Mouse (Mus musculus): ENCODE data around the gene Stkld1.
A peak's percentile ranks its signal among the peaks of the same experiment; 100 is the strongest.

Stkld1 gene

GRCm38 (mm10) chr2:26915927-26916728, 17.7 kb upstream of the Stkld1 start, which contains the start of the genes Surf2 and Surf1:
TSS of gene Surf2 (plus strand) at chr2:26916367.
TSS of gene Surf1 (minus strand) at chr2:26916530.
- DNase-seq = peak; percentile 49 to 68

- no peak for DNase-seq
Observed at GRCm38 (mm10) chr2:26916738-26917137, 17.1 kb upstream of the Stkld1 start.

DNA sequence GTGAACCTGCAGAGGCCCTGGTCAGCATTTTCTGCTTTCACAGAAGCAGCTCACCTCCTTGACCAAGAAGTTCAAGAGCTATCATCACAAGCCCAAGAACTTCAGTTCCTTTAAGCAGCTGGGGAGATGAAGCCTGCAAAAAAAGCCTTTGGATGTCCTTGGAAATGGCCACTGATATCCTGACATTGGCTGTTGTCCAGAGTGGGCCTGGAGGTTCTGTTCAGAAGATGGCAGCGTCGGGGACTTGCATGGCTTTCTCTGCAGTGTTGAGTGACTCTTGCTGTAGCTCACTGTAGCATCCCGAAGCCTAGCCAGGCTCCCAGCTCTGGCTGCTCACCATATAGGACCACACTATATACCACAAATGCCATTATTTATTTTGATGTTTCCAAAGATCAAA, 14.2 kb upstream of the Stkld1 start:
- DNase-seq = no peak

DNA sequence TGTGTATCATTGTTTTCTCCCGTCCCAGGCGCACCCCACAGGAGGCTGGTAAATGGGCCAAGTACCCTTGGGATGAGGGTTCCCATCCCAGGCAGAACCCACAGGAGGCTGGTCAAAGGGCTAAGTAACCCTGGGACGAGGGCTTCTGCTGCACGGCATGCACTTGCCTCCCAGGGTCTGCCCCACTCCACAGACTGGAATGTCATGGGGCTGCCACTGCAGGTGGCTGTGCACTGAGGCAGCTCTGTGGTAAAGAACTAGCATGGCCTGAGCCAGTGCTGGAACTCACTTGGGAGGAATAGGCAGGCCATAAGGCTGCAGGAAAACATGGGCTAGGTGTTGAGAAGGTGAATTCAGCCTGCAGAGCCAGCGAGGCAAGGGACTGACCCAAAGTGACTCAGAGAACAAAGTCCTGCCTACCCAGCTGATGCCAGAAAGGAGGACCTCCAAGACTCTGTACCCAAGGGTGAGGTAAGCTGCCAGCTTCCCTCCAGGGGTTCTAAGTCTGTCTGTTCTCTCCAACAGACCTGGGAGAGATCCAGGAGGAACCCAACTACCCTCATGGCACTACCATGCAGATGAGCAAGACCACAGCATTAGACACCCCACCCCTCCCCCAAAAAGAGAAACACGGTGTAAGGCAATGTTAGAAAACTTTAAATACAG, 13.5 kb upstream of the Stkld1 start:
- DNase-seq = no peak

DNA sequence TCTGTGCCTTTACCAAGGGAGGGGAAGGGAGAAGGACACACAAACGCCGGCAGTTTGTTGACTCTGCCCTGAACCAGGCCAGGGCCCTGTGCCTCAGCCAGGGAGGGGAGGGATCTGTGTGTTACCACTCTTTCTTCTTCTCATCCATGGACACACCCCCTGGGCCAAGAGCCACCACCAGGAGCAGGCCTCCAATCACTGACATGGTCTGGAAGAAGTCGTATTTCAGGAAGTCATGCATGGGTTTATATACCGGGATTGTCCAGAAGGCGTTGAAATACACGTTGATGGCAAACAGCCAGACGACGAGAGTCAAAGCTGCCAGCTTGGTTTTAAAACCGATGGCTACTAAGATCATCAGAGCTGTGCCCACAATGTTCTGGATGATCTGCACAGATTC, 12.1 kb upstream of the Stkld1 start:
- no peak for DNase-seq

DNA sequence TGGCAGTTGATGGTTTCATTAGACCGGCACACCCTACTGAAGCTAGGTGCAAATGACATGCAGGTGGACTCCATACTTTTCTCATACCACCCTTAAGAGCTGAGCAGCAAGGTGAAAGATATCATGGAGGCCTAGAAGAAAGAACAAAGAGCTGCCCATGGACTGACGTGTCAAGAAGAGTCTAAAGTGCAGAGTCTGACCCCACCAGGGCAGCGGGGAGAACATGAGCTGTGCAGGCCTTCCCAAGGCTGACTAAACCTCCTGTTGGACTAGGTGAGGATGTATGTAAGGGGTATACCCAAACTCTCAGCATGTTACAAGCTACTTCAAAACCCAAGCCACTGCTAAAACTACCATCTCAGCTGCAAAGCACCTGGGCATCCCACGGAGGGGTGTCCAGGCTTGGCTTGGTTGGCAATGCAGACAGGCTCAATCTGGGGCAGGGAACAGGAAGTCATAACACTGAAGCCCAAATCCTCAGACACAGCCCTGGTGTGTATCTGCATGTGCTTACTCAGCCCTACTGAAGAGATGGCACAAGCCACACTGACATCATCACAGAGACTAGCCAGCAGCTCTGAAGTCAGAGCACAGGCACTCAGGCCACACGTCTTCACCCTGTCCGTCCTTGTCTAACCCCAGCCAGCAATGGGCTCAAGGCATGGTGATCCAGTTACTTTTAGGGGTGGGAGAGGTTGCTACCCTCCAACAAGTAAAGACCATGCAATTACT, 5.9 kb upstream of the Stkld1 start:
- DNase-seq = no peak

DNA sequence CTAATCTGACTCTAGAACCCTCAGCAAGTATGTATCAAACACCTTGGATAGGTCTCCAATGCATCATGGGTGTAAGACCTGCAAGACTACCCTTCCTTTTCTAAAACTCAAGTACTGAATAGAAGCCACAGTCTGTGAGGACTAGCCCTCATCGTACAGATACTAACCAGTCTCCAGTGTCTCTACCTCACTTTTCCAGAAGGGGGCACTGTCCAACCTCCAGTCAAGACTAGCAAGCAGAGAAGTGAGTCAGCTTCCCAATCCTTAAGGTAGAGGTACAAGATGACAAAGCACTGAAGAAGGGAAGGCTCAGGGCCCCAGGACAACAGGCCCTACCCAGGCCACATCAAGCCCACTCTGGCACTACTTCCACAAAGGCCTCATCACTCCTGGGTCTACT, 3.5 kb upstream of the Stkld1 start:
- DNase-seq = peak; percentile 29 to 61

- peak in 1 of 2 experiments; percentile 43 for DNase-seq
Observed at GRCm38 (mm10) chr2:26932473-26933303, 1.2 kb upstream of the Stkld1 start.

DNA sequence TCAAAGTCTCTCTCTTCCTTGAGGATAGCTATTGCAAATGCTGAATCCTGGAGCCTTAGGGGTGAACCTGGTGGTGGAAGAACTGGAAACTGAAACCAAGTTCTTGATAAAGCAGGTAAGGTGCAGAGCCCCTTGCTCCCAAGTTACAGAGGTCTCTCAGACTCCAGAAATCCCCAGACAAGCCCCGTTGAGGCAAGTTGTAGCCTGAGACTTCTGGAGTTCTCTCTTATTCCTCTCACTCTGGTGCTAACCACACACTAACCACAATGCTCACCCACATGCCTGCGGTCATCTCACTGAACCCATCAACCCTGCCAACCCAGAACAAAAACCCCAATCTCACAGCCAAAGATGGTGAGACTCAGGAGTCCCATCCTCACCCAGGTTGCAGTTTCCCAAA, 1.4 kb downstream of the Stkld1 start:
- DNase-seq = no peak

- peak in 1 of 2 experiments; percentile 58 for DNase-seq
Observed at GRCm38 (mm10) chr2:26936425-26936824, 2.6 kb downstream of the Stkld1 start.

- DNase-seq = no peak
Observed at GRCm38 (mm10) chr2:26941539-26941938, 7.7 kb downstream of the Stkld1 start.

- DNase-seq = no peak
Observed at GRCm38 (mm10) chr2:26943253-26943652, 9.4 kb downstream of the Stkld1 start.

GRCm38 (mm10) chr2:26950411-26950810, 16.6 kb downstream of the Stkld1 start:
- no peak for DNase-seq

GRCm38 (mm10) chr2:26951346-26951905, 17.6 kb downstream of the Stkld1 start:
- no peak for DNase-seq

GRCm38 (mm10) chr2:26952193-26952592, 18.3 kb downstream of the Stkld1 start:
- no peak for DNase-seq

GRCm38 (mm10) chr2:26952866-26953265, 19.0 kb downstream of the Stkld1 start:
- DNase-seq = no peak

DNA sequence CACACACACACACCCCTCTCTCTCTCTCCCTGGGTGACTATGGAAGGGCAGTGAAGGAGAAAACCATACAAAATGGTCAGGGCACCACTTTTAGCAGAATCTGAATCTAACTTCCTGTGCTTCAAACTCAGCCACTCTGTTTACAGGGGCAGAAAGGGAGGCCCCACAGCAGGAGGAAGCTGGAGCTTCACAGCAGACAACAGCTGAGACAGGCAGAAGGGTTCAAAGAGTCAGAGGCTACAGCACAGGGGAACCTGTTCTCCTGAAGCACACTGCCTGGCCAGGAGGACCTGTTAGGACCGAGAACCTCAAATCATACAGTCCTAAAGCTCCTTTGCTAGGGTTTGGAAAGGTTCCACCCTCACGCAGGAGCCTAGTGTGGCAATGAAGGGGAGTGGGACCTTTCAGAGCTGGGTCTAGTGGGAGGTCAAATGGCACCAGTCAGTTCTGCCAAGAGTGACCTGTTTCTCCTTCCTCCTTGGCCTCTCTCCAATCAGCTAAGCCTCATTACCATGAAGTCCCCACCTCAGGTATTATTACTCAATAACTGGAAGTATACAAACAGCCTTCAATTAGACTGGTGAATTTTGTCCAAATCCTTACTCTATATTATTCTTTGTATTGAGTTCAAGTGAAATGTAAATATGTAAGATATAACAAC, 21.0 kb downstream of the Stkld1 start:
- DNase-seq = no peak

- DNase-seq = no peak
Observed at GRCm38 (mm10) chr2:26956811-26957487, 23.1 kb downstream of the Stkld1 start.

GRCm38 (mm10) chr2:26957488-26957859, 23.6 kb downstream of the Stkld1 start:
- DNase-seq = no peak

DNA sequence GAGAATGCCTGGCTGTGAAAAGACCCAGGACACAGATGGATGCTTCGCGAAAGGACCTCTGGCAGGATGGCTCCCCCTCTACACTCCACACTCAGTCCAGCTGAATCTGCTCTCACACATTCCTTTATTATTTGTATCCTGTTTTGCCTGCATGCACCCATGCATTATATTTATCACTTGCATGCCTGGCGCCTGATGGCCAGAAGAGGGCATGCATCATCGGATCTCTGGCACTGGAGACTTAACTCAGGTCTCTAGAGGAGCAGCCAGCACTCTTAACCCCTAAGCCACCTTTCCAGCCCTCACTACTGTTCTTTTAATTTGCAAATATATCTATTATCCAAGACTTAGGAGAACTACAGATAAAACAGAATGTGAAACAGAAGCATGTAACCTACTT, 26.9 kb downstream of the Stkld1 start:
- no peak for DNase-seq
